Mouse (Mus musculus): ENCODE measurements at regions not wholly inside any gene's neighbourhood (a gene's known extent, or its start where the extent isn't known, plus 50 kb on each side); places are given as distances from the start of the nearest gene placed in this dataset.

DNA sequence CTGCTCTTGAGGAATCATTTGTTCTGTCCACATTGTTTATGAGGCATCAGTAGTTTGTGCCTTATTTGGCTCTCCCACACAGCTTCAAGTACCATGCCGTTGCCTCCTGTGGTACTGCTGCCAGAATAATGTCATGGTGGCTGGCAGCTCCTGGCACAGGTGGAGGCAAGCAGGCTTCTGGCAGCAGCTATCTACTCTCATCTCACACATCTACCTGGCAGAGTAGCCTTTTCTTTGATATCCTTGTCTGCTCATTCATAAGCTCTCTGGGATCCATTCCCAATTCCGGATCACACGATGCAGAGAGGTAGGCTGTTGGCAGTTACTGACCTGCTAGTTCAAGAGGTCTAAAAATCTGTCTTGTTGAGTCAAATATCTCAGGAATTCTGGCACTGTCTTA, 373.6 kb upstream of the Depdc1a start:
- no peak for DNase-seq (ENCODE audit: low spot score in 2 of 2)

DNA sequence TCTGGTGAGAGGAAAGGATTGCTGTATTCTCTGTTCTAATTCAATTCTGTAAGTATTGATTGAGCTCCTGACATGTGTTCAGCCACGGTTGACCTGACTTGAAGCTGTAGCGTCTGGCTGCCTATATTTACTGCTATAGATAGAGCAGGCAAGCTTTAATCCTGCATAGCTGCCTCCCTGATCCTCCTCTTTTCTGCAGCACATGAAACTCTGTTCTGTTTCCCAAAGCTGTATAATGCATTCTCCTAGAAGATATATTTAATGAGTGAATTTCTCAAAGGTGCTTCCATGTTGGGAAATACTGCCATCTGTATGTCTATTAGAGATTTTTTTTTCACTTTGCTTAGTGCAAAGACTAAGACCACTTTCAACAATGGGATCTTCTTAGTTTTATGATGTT, 351.4 kb upstream of the Depdc1a start:
- peak in 1 of 2 experiments; percentile 23 for DNase-seq (ENCODE audit: low spot score in 2 of 2)

DNA sequence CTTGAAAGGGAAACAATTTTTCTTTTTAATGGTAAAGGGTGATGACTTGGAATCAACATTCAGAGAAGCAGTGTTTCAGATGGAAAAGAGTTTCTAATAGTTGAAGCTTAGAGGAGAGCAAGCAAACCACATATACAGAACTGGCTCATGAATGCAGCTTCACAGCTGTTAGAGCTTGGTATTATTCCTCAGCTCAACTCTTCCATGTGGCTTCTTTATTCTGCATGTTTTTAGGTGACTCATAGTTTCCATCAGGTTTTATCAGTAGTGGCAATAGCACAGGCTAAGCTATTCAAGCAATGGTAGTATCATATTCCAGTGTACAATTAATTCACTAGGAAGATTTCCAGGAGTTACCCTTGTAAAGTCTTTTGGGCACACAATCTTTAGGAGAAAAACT, 313.7 kb upstream of the Depdc1a start:
- no peak for DNase-seq (ENCODE audit: low spot score in 2 of 2)

DNA sequence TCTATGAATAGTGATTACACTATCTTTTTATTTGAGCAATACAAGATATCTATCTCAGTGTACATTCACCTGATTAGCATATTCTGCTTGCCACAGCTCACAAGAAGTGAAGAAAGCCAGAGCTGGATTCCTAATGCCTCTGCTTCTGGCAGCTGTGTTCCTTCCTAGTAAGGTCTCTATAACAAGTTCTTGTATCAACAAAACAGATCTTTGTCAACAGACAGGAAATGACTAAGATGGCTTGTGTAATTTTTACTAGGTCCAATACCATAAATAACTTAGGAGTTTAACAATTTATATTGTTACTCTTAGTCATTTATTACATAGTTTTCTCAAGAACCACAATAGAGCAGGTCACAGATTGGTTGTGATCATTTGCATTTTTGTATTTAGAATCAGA, 302.0 kb upstream of the Depdc1a start:
- no peak for DNase-seq (ENCODE audit: low spot score in 2 of 2)

Data from layer of hippocampus, adult 18-20 months (tissue).